Mouse (Mus musculus) cerebellum, postnatal 36 days (tissue): ENCODE data around the gene Echdc1.
"Not testable (repeated sequence)": the region's sequence is repeated elsewhere in the genome, so short reads cannot be mapped to it uniquely, and the experiment has no call there.

Source experiments
- DNase-seq, 2 experiments: peaks; one replicate each; pipeline ENCODE4 v3.0.0; 2021 to 2022; ENCODE audit warnings: mixed read lengths in 2 of 2

Gene Echdc1

DNA sequence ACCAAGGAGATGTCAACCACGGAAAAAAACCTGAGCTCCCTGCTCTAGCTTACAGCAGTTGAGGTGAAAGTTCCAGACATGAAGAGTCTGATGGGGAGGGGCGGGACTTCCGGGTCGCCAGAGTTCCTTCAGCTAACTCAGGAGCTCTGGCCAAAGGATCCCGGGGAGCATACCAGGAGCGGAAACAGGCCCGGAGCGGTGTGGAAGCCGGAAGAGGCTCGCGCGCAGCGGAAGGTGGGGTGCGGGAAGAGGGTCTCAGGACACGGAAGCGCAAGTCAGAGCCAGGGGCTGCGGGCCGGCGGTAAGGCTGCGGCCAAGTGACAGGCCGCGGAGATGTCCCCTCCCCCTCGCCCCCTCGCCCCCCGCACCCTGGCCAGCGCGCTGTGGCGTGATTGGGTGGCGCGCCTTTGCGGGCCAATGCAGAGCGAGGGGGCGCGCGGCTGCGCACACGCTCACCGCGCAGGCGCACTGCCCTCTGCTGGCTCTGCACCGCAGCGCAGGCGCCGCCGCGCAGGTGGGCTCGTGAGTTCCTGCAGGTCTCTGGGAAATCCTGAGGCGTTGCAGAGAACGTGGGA lies at the start of gene Echdc1:
TSS of gene Echdc1 (plus strand) at position 103 of the 575 bp plus-strand sequence.
- peak; percentile 85 to 89 for DNase-seq

DNA sequence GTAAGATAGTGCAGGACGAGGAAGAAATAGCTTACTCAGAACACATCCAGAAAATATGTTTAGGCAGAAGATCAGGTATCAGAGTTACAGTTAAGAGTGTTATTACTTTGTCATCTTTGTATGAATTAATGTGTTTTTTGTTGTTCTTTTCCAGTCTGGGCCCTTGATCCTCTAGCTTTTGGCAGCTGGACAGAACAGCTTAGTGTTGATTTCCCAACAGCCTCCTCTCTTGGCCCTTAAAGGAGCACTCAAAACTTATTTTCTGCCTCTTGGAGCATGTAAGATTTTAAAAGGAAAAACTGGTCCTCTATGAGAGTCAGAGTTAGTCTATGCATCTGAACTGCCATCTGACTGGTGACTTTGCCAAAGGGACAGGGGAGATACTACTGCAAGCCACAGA lies 31.2 kb upstream of the Echdc1 start:
- no peak for DNase-seq

DNA sequence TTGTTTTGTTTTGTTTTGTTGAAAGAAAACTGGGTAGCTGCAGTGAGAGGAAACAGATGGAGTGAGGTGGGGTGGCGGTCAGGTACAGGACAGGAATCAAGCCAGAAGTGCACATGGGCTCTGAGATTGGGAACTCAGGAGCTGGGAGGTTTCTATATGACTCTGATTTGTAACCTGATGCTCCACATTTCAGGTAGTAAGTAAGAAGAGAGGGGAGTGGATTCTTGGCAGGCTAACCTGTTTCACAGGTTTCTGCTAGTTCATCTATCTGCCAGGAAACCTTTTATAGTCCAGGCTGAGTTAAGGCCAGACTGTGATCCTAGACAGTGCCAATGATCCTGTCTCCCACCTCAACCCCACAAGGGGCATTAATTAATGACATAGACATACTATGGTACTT lies 27.2 kb upstream of the Echdc1 start:
- DNase-seq, result no peak

DNA sequence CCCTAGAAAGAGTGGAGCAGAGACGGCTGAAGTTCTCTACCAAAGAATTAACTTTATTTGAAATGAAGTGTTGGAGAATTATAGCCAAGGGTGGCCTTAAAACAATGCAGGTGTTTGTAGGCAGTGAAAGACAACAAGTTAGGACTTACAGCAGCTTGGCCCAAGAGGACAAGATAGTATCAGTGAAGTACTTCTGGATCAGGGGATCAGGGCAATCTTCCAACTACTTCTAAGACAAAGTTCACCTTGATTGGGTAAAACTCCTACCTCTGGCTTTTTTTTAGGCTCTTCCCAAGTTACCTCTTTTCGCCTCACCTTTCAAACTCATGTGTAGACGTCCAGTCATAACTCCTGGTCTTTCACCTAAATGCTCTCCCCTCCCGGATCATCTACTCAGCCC lies 10.7 kb upstream of the Echdc1 start:
- DNase-seq, result no peak

DNA sequence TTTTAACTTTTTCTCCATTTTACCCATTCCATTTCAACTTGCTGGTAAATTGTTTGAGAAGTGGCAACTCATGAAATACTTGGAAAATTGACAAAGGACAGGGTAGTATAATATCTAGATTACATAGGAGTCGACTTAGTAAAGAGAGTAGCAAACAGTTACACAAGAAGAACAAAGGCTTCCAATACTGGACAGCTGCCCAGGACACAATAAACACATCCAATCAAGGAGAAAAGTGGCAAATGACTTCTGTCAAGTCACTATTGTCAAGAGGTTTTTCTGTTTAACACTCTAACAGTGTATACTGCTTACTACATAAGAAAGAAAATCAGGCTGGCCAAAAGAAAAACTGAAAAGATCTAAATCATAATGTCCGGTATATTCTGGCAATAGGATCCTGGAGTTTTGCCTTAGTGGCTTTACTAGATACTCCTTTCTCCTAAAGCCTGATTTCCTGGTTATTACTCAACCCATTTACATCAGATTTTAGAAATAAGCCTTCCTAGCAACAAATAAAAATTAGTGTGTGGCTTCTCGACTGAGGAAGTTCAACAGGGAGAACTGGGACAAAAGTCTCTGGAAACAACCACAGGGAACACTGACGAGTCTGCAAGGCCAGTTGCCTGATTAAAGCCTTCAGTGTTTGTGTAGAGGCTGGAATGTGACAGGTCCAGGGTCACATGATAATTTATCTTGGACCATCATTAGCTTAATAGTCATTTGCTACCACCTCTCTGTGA lies 1.3 kb upstream of the Echdc1 start:
- DNase-seq, result no peak

DNA sequence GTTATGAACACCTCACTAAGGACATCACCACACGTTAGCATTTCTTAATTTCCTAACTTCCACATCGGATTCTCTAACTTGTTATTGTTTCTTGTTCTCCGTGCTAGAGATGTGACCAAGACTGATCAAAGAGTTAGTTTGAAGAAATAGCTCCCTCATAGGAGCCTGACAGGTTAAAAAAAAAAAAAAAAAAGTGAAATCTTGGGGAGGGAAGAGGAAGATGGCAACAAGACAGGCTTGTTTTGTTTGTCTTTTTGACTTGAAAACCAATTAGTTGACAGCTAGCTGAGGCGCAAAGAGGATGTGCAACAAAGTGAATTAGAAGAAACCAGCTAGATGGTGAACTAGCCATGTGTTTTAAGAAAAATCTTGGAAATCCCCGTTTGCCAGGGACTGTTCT lies 939 bp downstream of the Echdc1 start:
- no peak for DNase-seq

DNA sequence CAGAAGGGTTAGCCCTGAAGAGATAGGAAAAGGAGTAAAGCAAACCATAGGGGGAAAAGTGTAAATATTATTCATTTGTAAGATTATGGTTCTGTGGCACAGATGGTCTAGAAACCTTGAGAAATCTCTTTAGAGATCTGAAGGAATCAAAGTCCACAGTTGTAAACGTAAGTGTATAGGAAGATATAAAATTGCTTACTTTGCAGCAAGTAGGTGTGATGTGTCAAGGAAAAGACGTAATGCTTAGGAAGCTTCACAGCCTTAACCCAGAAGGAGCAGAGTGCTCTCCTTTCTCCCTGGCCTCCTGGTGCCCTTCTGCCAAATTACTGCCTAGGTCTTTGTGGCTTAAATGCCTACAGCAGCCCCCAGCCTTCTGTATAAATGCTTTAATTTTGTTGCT lies 11.9 kb downstream of the Echdc1 start:
- no peak for DNase-seq

DNA sequence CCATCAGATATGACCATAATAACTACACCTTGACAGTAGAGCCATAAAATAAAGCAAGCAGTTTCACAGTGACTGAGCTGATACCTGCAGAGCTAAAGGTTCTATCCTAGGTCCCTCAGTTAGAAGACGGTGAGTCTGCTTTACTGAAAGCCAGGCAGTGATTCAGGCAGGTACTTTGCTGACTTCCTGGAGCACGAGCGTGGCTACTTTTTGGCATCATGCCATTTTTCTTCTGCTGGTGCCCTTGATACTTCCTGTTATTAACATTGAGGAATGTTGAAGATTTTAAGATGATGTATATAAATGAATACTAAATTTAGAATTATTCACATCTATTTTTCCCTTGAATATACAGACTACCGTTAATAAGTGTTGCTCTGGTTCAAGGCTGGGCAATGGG lies 20.9 kb downstream of the Echdc1 start:
- no peak for DNase-seq

DNA sequence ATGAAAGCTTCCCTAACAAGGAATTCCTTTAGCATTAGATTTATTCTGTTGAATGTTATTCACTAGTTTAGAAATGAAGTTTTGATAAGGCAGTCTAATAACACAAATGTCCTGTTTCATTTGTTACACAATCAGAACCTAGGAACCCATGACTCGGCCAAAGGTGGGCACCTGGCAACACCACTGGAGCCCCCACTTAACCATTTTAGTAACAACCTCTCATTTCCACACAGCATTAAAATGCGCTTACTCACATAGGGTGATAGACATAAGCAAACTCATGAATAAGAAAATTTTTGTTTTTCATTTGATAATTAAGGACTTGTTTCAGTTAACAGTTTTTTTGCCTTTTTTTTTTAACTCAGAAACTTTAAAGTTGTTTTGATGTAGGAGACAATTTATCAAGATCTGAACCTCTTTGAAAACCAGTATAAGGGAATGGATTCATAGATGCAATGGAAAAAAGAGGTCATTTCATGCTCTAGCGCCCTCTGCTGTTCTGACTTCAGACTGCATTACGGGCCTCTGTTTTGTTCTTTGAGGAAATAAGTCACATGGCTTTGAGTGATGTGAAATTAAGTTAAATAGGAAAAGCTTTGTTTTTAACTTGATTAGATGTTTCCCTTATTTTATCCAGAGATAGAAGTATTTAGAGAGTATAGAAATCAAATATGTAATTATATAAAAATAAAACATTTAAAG lies 25.5 kb downstream of the Echdc1 start:
- peak; percentile 64 to 76 for DNase-seq

DNA sequence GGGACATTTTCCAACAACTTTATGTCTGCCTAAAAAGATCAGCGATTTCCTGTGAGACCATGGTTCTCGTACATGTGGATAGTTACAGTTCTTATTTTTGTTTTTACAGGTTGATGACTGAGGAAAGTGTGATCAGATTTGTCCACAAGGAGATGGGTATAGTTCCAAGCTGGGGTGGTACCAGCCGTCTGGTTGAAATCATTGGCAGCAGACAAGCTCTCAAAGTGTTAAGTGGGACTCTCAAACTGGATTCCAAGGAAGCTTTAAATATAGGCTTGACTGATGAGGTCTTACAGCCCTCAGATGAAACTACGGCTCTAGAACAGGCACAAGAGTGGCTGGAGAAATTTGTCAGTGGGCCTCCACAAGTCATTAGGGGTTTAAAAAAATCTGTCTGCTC lies 31.3 kb downstream of the Echdc1 start:
- no peak for DNase-seq

DNA sequence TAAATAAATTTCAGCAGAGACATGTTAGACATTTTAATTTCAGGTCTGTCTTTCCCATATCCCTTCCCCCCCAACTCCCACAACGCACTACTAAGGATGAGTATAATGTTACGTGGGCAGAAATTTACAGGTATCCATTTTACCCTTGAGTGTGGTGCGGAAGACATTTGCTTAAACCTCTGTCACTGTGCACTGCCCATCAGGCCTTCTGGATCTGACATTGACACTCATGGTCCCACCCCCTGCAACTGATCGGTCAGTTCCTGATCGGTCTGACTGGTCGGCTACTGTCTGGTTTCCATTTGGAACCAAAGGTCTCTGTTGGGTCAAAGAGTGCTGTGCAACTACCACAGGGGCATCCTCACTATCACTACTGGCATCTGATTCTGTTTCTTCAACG lies 33.7 kb downstream of the Echdc1 start:
- no peak for DNase-seq

DNA sequence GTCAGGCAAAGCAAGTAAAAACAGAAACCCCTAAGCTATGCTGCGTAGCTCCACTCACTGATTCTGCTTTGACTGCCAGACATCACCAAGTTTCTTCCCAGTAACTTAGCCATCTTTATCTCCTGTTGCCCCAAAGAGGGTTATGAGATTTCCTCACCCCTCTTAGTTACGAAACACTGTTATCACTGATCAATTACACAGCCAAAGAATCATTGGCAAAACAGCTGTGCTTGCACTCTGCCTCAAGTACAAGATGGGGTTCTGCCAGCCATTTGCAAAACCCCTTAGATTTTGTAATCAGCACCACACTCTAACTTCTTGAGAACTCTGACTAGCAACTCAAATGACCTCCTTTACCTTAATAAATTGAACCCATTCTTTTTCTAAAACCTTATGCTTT lies 38.5 kb downstream of the Echdc1 start:
- no peak for DNase-seq

DNA sequence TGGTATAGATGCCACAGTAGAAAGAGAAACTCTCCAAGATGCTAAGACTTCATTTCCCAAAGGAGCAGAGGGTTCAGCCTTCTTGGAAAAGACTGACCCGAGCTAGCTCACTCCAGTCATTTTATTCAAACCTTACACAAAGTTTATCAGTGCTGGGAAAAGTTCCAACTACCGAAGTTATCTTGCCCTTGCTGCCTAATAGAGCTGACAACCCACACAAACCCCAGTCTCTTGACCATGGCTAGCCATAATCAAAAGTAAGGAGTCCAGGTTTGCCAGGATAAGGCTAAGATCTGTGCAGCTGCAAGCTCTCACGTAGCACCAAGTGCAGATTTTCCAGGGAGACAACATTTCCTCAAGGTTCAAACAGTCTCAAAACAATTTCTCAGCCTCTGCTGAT lies 39.6 kb downstream of the Echdc1 start:
- no peak for DNase-seq

DNA sequence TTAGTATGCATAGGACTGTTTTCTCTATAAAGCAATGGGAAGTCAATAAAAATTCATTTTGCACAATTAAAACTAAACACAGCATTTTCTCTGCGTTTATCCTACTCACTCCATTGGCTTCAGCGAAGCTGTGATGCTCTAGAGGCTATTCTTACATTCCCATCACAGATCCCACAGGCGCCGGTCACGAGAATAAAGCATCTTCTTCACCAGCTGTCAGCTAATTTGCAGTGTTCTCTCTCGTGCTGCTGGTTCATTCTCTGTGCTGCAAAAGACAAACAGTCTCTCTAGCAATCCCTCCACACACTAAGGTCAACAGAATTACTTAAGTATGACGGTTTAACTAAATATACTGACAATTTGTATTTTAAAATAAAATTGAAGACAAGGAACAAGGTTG lies 41.2 kb downstream of the Echdc1 start:
- peak; percentile 45 to 57 for DNase-seq

DNA sequence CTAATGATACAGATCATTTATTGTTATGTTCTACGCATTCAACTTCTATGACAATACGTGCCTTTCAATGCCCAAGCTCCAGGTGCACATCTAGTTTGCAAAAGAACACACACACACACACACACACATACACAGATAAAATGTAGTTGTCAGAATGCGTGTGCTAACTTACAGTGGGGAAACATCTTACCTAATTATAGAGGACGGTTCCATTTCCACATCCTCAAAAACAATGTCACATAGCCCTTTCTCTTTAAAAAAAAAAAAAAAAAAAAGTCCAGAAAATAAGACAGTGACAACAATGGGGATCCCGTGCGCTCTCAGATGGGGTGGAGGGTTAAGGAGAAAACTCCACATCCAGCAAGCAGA lies 48.1 kb downstream of the Echdc1 start:
- no peak for DNase-seq

DNA sequence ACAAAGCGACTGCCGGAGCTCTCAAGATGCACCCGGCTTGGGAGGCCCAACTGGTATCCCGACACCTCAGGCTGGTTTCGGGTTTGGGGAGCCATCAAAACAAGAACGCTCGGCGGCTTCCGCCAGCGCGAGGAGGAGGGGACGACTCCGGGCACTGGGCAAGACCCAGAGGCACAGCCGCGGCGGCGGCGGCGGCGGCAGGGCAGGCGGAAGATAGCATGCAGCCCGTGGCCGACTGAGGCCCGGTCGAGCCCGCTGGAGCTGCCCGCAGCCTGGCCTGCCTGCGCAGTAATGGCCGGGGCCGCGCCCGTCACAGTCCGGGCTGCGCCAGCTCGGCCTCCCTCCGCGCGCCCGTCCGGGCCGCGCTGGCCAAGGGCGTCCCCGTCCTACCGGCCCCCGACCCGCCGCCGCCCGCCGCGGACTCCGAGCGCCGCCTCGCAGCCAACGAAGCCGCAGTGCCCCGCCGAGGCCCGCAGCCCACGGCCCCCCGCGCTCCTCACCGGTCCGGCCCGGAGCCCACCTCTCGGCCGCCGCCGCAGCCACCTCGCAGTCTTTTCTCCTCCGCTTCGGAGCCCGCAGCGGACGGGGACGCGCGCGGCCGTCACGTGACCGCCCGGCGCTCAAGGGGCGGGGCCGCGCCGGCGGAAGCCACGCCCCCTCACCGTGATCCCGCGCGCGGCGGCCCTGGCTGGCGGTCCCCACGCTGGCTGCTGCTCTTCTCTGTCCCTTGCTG lies 48.7 kb downstream of the Echdc1 start:
- DNase-seq, result peak; percentile 88 to 92

DNA sequence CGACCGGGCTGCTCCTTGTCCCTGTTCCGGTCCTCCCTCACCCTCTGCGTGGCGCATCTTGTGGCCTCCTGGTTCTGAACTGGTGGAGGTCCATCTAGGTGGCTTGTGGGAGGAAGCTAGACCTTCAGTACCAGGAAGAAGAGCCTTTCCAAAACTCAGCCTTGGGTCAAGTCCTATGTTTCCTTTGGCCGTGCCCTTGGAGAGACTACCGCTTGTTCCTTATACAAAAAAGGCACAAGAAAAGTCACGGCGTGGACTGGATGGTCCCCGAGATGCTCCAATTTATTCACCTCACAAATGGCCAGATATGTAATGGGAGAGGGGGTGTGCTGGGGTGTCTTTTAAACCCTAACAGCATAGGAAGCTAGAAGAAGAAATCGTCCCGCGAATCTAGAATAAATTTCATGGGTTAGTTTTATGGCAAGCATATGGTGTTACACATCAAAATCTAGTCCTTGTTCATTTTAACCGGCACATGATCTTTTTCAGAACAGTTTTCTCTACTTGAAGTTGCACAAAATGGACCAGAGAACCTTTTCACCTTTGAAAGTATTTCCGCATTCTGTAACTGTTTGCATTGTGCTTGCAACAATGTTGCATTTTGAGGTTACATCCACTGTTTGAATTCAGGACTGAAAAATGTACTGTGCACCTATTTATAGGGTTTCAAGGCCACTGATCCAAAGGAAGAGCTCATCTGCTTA lies 49.4 kb downstream of the Echdc1 start, which contains the start of gene Rnf146:
TSS of gene Rnf146 (minus strand) at position 246 of the 704 bp plus-strand sequence.
- DNase-seq, result no peak

DNA sequence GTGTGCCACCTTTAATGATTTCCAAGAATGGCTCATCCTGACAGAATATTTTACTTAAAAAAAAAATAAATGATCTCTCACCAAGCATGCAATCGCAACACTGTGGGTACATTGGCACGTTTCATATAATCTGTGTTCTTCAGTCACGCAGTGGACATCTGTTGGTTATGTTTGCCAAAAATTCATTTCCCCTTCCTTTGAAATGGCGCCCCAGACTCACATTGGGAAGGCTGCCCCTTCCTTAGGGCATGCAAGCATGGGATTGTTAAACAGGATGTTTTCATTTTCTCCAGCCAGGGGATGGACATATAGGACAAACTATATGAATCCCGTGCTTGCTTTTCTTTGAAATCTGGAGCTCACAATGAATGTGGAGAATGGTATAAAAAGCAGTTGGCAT lies 61.1 kb downstream of the Echdc1 start:
- no peak for DNase-seq

DNA sequence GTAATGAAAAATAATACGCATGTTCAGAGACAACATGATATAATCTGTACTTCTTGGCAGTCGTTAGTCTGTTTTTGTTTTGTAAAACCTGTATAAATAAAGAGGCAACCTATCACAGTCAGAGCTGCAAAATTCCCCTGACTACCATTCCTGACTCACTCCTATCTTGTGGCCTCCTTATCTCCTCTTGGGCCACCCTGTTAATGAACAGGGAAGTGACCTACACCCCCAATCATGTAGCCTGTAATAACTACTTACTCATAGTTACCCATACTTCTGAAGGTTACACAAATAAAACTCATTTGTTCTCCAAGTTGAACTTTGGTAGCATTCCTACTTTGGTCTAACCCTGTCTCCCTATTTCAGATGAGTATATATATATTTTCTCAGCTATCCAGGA lies 68.6 kb downstream of the Echdc1 start:
- DNase-seq, result no peak

DNA sequence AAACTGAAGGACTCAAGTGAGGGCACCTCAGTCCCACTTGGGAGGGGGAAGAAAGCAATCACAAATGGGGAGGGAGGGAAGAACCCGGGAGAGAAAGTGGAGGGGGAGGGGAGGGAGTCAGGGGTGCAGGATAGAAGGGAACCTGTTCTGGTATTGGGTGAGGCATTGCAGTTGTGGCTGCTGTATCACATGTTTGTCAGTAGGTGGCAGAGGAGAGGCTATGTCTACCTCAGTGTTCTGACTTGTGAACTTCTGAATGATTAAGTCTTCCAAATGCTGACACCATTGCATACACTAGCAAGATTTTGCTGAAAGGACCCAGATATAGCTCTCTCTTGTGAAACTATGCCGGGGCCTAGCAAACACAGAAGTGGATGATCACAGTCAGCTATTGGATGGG lies 81.9 kb downstream of the Echdc1 start:
- DNase-seq, result not testable (repeated sequence)
